Mouse (Mus musculus) spleen, adult 2 months (tissue): ENCODE data around the gene Acvr1b.

Experiments
- CTCF ChIP-seq: fragments of 200-500 bp; IDR thresholded peaks from 2 replicates; pipeline ENCODE4 v1.5.1; 2011; ENCODE audit warnings: mild to moderate bottlenecking, inconsistent platforms; ENCODE audit not compliant: insufficient read depth, insufficient read length, insufficient replicate concordance; ENCODE audit errors: extremely low read depth
- POLR2A ChIP-seq: fragments of 200-500 bp; IDR thresholded peaks from 2 replicates; pipeline ENCODE4 v1.6.1; 2011; ENCODE audit warnings: low read depth, low read length, inconsistent platforms

DNA sequence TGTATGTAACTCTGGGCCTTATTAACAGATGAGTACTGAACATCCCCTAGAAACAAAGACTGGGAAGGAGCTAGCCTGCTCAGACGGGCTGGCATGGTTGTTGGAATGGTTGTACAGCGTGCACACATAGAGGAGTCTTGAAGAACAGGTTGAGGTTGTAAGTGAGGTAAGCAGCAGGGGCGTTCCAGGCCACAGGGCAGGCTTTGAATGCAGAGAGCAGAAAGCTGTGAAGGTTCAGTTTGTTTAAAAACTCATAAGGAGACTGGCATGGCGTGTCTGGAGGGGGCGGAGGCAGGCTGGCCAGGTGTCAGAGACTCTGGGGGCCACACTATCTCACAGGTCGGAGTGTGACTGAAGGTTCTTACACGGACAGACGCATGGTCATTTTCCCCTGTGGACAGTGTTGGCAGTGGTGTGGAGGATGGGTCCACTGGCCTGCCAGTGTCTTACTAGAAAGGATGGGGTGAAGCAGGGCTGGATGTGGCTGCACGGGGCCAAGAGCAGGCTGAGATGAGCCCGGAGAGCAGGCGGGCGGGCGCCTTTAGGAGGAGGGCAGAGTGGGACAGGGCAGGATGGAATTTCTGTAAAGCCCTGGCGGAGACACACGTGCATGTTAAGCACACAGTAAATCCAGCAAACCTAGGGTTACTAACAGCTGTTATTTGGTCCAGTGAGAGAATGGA is 23.8 kb downstream of the Acvr1b start:
- TF ChIP-seq CTCF (no peak), POLR2A (no peak)
